Mouse (Mus musculus) liver, embryonic 16.5 days (tissue): ENCODE measurements around the gene Sub1. TPM values are rescaled to one million over a fixed set of nuclear protein-coding genes. Genes with fewer than 3 reads are reported as not detected.

Source experiments
- ATAC-seq: fragments of 200-750 bp; cut with Nextera tagmentation; 2 replicates; pipeline ENCODE4 v1.8.0; 2017; ENCODE audit warnings: low read depth, mild to moderate bottlenecking, moderate number of reproducible peaks, moderate library complexity
- H3K27ac ChIP-seq: fragments of 300-500 bp; sonication (generic); 2 replicates; pipeline ENCODE4 v1.5.1; 2014; ENCODE audit warnings: mild to moderate bottlenecking, low read length
- H3K27me3 ChIP-seq: fragments of 300-500 bp; sonication (generic); 2 replicates; pipeline ENCODE4 v1.6.1; 2014; ENCODE audit warnings: low read depth, low read length, mixed read lengths; ENCODE audit not compliant: control insufficient read depth, insufficient read depth
- H3K36me3 ChIP-seq: fragments of 300-500 bp; sonication (generic); 2 replicates; pipeline ENCODE4 v1.6.1; 2014; ENCODE audit warnings: mild to moderate bottlenecking; ENCODE audit not compliant: control insufficient read depth, insufficient read depth
- H3K4me1 ChIP-seq: fragments of 300-500 bp; sonication (generic); 2 replicates; pipeline ENCODE4 v1.6.1; 2014; ENCODE audit warnings: low read depth, low read length, mixed read lengths; ENCODE audit not compliant: control insufficient read depth
- H3K4me2 ChIP-seq: fragments of 300-500 bp; sonication (generic); 2 replicates; pipeline ENCODE4 v1.6.1; 2014; ENCODE audit warnings: low read depth, low read length, mixed read lengths
- H3K4me3 ChIP-seq: fragments of 300-500 bp; sonication (generic); 2 replicates; pipeline ENCODE4 v1.5.1; 2014; ENCODE audit warnings: low read depth, mild to moderate bottlenecking, low read length
- H3K9ac ChIP-seq: fragments of 300-500 bp; sonication (generic); 2 replicates; pipeline ENCODE4 v1.6.1; 2014; ENCODE audit warnings: low read depth, low read length
- H3K9me3 ChIP-seq: fragments of 300-500 bp; sonication (generic); replicated peaks from 2 replicates; pipeline ENCODE4 v1.6.1; 2016; ENCODE audit warnings: low read length; ENCODE audit not compliant: control insufficient read depth
- WGBS: fragments of 180-500 bp; shearing (Covaris S2); extraction: QIAGEN DNeasy Blood & Tissue Kit; methylation state at CpG from one replicate; pipeline ENCODE4 v1.1.7; 2014; ENCODE audit not compliant: insufficient replicate concordance; 5-methylcytosine and 5-hydroxymethylcytosine counted together
- polyA plus RNA-seq: library from polyadenylated mRNA; unstranded; fragments of >200 nt; fragmentation: Nextera tagmentation; extraction: Ambion mirVana; gene quantifications from 2 replicates; pipeline ENCODE4 v1.2.1, GENCODE M21; 2015

The Sub1 gene
- 206 and 246 TPM in 2 replicates for polyA plus RNA-seq

DNA sequence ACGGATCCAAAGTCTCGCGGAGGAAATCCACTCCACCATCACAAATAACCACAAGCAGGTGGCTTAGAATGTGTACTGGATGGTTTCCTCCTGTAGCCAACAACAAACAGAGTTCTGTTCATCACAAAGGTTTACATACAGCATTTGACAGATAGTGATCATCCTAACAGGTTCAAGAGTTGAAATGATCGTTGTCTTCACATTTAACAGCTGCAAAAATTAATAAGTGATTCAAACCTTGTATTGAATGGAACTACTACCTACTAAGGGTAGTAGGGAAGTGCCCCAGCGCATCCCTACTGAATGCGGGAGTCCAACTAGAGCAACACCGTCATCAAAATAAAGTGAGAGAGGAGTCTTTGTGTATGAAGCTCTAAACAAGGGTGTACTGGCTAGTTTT lies at the start of gene Sub1:
Sub1 (minus strand) TSS at position 101 of the 400 bp plus-strand sequence.
- Histone ChIP-seq H3K9ac (peak within 1 kb of the TSS; percentile 96), H3K9me3 (no peaks in the 10 kb centered on the region), H3K27me3 (no peaks in the 10 kb centered on the region), H3K4me3 (peak within 1 kb of the TSS; percentile 99), H3K4me2 (peak within 1 kb of the TSS; percentile 82; the same call in 1 of the 2 replicates), H3K4me1 (peaks cover 7% of the 10 kb centered on the region), H3K36me3 (peaks cover 2% of the 10 kb centered on the region; the same call in 1 of the 2 replicates), H3K27ac (peak within 1 kb of the TSS; percentile 82; the same call in 1 of the 2 replicates)
- ATAC-seq = no peak
- 86% methylated on average over 7 of the region's 7 CpGs for WGBS

DNA sequence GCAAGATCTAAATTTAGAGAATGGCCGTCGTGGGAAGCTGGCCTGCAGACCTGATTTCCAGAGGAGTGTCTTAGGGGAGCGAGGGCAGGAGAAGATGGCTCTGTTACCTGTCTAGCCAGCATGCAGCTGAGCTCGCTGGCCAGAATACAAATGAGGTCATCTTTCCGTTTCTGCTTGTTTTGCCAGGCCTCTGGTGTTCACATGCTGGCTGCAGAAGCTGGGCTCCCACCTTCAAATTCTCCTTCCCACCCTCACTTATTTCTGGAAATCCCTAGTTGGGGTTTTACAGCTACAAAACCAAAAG lies 43.6 kb upstream of the Sub1 start:
- Histone ChIP-seq H3K9me3 (no peaks in the 10 kb centered on the region), H3K36me3 (no peaks in the 10 kb centered on the region), H3K4me2 (no peak overlapping the region), H3K4me1 (no peaks in the 10 kb centered on the region), H3K27me3 (no peaks in the 10 kb centered on the region), H3K27ac (no peak overlapping the region), H3K4me3 (no peak overlapping the region), H3K9ac (no peak overlapping the region)
- ATAC-seq = no peak
- 62% methylated on average over 5 of the region's 5 CpGs for WGBS

DNA sequence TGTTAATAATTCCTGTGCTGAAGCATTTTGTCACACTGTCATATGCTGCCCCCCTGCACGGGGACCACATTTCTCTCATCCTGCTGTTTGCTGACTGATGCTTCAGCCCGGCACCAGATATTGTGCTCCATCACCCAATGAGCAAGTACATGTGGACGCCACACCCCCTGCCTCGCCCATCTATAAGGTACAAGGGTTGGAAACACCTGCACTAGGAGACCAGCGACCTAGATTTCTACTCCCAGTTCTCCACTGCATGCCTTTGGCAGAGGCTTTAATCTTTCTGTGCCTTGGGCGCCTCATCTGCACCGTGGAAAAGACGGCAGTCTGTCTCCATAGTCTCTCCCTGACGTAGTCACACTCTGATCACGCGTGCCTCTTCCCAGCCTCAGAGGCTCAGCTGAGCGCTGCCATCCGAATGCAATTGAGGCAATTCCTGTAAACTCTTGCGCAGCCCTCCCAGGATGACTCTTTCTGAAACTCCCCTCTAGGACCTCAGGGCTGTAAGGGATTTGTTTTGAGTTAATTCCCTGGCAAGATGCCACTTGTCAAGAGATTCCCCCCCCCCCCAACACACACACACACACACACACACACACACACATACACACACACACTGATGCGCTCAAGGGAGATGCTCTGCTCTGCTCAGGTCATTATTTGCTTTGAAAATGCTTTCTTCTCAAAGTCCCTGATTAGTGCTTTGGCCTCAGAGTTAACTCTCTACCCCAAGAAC lies 43.1 kb upstream of the Sub1 start:
- WGBS = 63% methylated on average over 15 of the region's 15 CpGs
- no peaks in the 10 kb centered on the region for H3K36me3 ChIP-seq
- ATAC-seq = no peak
- no peak overlapping the region for H3K4me3 ChIP-seq
- H3K27ac ChIP-seq = no peak overlapping the region
- no peaks in the 10 kb centered on the region for H3K27me3 ChIP-seq
- no peaks in the 10 kb centered on the region for H3K9me3 ChIP-seq
- H3K4me2 ChIP-seq = no peak overlapping the region
- no peak overlapping the region for H3K9ac ChIP-seq
- no peaks in the 10 kb centered on the region for H3K4me1 ChIP-seq

DNA sequence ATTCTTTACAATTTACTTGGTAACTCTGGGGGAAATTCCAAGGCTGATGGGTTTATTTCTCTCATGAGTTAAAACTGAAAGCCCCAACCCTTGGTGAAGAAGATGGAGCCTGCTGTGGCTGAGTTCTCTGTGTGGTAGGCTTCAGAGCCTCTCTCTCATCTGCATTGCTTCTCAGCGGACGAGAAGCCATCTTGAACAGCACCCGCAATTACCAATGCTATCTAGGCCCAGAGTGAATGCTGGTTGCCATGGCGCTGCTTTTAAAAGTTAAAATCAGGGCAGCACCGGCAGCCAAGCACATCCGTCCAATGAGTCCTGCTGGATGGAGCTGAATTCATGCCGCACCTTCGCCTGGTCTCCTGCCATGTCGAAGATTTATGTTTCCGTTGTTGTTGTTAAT lies 42.5 kb upstream of the Sub1 start:
- no peaks in the 10 kb centered on the region for H3K9me3 ChIP-seq

DNA sequence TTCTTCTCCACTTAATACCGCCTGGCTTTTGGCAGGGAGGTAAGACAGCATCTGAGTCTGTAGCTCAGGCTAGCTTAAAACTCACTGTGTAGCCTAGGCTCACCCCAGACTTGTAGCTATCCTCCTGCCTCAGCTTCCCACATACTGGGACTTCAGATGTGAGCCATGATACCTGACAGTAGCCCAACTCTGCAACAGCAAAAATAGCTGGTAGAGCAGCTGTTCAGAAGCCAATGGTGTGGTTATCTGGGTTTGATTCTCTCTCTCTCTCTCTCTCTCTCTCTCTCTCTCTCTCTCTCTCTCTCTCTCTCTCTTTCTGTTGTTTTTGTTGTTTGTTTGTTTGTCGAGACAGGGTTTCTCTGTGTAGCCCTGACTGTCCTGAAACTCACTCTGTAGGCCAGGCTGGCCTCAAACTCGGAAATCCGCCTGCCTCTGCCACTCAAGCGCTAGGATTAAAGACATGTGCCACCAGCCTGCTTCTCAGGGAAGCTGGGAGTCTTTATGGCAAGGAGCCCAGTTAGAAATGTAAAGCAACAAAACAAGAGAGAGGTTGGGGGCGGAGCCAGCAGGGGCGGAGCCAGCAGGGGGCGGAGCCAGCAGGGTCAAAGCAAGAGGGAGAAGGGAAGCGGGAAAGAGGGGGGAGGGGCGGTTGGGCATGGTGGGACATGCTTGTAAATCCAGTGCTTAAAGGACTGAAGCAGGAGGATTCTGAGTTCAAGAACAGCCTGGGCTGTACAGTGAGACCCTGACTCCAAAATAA lies 41.3 kb upstream of the Sub1 start:
- Histone ChIP-seq H3K4me2 (no peak overlapping the region), H3K4me3 (no peak overlapping the region), H3K27me3 (no peaks in the 10 kb centered on the region), H3K36me3 (no peaks in the 10 kb centered on the region), H3K27ac (no peak overlapping the region), H3K9ac (no peak overlapping the region), H3K9me3 (no peaks in the 10 kb centered on the region), H3K4me1 (no peaks in the 10 kb centered on the region)
- 58% methylated on average over 10 of the region's 10 CpGs for WGBS
- ATAC-seq = no peak

More for the DNA sequence above, 42.5 kb upstream of the Sub1 start:
- H3K27me3 ChIP-seq = no peaks in the 10 kb centered on the region
- no peaks in the 10 kb centered on the region for H3K36me3 ChIP-seq
- no peaks in the 10 kb centered on the region for H3K4me1 ChIP-seq
- H3K4me2 ChIP-seq = no peak overlapping the region
- no peak for ATAC-seq
- WGBS = 71% methylated on average over 10 of the region's 10 CpGs
- H3K27ac ChIP-seq = no peak overlapping the region
- H3K4me3 ChIP-seq = no peak overlapping the region
- H3K9ac ChIP-seq = no peak overlapping the region

DNA sequence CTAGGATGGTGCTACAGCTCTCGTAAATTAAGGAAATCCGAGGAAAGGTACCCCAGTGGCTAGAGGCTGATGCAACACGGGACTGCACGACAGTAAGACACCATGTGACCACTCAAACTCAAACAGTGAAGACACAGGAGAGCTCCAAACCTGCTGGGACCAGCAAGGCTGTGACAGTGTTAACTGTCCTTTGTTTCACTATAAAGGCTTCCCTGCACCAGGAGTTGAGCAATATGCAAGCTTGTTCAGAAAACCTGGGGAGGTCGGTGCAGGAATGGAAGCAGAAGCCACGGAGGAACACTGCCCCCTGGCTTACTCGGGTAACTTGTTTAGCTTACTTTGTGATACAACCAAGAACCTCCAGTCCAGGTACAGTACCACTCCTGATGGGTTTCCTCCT lies 40.4 kb upstream of the Sub1 start:
- ATAC-seq = peak; percentile 39; the same call in 1 of the 2 replicates

DNA sequence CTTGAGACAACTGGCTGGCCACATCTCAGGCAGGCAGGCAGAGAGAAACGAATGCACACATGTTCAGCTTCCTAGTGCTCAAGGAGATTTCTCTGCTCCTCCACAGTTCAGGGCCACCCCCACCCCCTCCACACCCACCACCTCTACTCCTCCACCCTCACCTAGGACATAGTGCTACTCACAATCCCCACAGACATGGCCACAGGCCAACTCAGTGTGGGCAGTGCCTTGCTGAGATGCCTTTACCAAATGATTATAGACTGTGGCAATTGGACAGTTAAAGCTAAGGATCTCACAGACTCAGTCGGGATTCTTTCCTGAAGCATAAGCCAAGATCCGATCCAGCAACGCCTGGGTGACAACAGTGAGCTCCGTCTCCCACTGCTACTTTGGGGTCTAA lies 39.9 kb upstream of the Sub1 start:
- 62% methylated on average over 5 of the region's 5 CpGs for WGBS
- Histone ChIP-seq H3K36me3 (no peaks in the 10 kb centered on the region), H3K27me3 (no peaks in the 10 kb centered on the region), H3K9me3 (no peaks in the 10 kb centered on the region), H3K4me1 (no peaks in the 10 kb centered on the region), H3K27ac (no peak overlapping the region), H3K4me2 (no peak overlapping the region), H3K9ac (no peak overlapping the region), H3K4me3 (no peak overlapping the region)
- no peak for ATAC-seq

More for the DNA sequence above, 40.4 kb upstream of the Sub1 start:
- H3K4me3 ChIP-seq = no peak overlapping the region
- no peak overlapping the region for H3K9ac ChIP-seq
- no peaks in the 10 kb centered on the region for H3K4me1 ChIP-seq
- no peaks in the 10 kb centered on the region for H3K27me3 ChIP-seq
- no peaks in the 10 kb centered on the region for H3K36me3 ChIP-seq
- 16% methylated on average over 7 of the region's 7 CpGs for WGBS
- no peaks in the 10 kb centered on the region for H3K9me3 ChIP-seq
- H3K27ac ChIP-seq = no peak overlapping the region
- H3K4me2 ChIP-seq = 0 out of 2 replicates have a peak overlapping the region, but pooled peaks have one; percentile 24

DNA sequence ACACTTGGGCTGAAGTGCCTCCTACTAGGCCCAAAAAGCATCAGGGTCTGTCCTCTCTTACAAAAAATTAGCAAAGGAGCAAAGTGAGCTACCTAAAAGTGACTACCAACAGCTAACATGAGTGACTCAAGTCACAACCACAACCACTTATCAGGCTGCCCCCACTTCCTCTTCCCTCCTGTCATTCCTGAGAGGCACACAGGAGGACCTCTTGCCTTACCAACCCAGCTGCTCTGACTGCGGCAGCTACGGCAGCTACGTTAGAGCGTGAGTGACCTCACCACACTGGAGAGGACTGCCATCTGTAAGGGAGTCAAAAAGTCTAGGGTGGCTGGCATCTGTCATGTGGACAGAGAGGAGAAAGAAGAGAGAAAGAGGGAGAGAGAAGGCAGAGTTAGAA lies 37.5 kb upstream of the Sub1 start:
- no peaks in the 10 kb centered on the region for H3K9me3 ChIP-seq
- ATAC-seq = no peak
- no peaks in the 10 kb centered on the region for H3K27me3 ChIP-seq
- H3K9ac ChIP-seq = no peak overlapping the region
- no peak overlapping the region for H3K4me2 ChIP-seq
- whole genome bisulfite sequencing = 16% methylated on average over 4 of the region's 4 CpGs
- H3K4me1 ChIP-seq = no peaks in the 10 kb centered on the region
- no peaks in the 10 kb centered on the region for H3K36me3 ChIP-seq
- no peak overlapping the region for H3K4me3 ChIP-seq
- H3K27ac ChIP-seq = no peak overlapping the region

DNA sequence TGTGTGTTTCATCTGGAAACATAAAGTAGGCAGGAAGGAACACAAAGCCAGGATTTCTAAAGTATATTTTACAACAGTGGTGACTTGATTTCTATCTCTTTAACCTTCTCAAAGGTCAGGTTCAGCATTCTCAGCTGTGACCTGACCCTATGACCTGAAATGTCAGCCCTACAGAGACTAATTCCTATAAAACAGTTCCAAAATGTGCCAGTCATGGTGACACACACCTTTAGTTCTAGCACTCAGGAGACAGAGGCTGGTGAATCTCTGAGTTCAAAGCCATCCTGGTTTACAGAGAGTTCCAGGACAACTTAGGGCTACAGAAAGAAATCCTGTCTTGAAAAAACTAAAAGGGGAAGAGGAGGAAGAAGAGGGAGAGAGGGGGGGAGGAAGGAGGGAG lies 36.4 kb upstream of the Sub1 start:
- H3K9ac ChIP-seq = no peak overlapping the region
- no peaks in the 10 kb centered on the region for H3K36me3 ChIP-seq
- H3K4me1 ChIP-seq = no peaks in the 10 kb centered on the region
- no peak overlapping the region for H3K27ac ChIP-seq
- ATAC-seq = no peak
- H3K4me3 ChIP-seq = no peak overlapping the region
- H3K9me3 ChIP-seq = no peaks in the 10 kb centered on the region
- H3K4me2 ChIP-seq = no peak overlapping the region
- H3K27me3 ChIP-seq = no peaks in the 10 kb centered on the region
